Mouse (Mus musculus) heart, embryonic 13.5 days (tissue): ENCODE data around the gene Gal3st2. TPM values are rescaled to one million over a fixed set of nuclear protein-coding genes. Genes with fewer than 3 reads are reported as not detected.
"Not testable (repeated sequence)": the region's sequence is repeated elsewhere in the genome, so short reads cannot be mapped to it uniquely, and the experiment has no call there.

Source experiments
- ATAC-seq: fragments of 200-750 bp; cut with Nextera tagmentation; 2 replicates; pipeline ENCODE4 v1.8.0; 2017; ENCODE audit warnings: moderate TSS enrichment; ENCODE audit not compliant: insufficient number of reproducible peaks, low FRiP score, low TSS enrichment; ENCODE audit errors: extremely low read depth
- H3K27ac ChIP-seq: fragments of 300-500 bp; sonication (generic); replicated peaks from 2 replicates; pipeline ENCODE4 v1.5.1; 2015; ENCODE audit warnings: moderate library complexity, mild to moderate bottlenecking, inconsistent platforms
- H3K27me3 ChIP-seq: fragments of 300-500 bp; sonication (generic); replicated peaks from 2 replicates; pipeline ENCODE4 v1.6.1; 2015; ENCODE audit warnings: mild to moderate bottlenecking, inconsistent platforms
- H3K36me3 ChIP-seq: fragments of 300-500 bp; sonication (generic); 2 replicates; pipeline ENCODE4 v1.6.1; 2015; ENCODE audit warnings: mild to moderate bottlenecking, inconsistent platforms
- H3K4me1 ChIP-seq: fragments of 300-500 bp; sonication (generic); 2 replicates; pipeline ENCODE4 v1.6.1; 2015; ENCODE audit warnings: inconsistent platforms
- H3K4me2 ChIP-seq: fragments of 300-500 bp; sonication (generic); 2 replicates; pipeline ENCODE4 v1.6.1; 2015; ENCODE audit warnings: inconsistent platforms, mild to moderate bottlenecking, moderate library complexity
- H3K4me3 ChIP-seq: fragments of 300-500 bp; sonication (generic); 2 replicates; pipeline ENCODE4 v1.5.1; 2015; ENCODE audit warnings: moderate library complexity, mild to moderate bottlenecking, inconsistent platforms
- H3K9ac ChIP-seq: fragments of 300-500 bp; sonication (generic); 2 replicates; pipeline ENCODE4 v1.6.1; 2015; ENCODE audit warnings: inconsistent platforms, mild to moderate bottlenecking, moderate library complexity
- H3K9me3 ChIP-seq: fragments of 300-500 bp; sonication (generic); 2 replicates; pipeline ENCODE4 v1.6.1; 2016; ENCODE audit warnings: inconsistent platforms
- WGBS: fragments of 180-500 bp; shearing (Covaris S2); methylation state at CpG from one replicate; pipeline ENCODE4 v1.1.7; 2015; ENCODE audit warnings: mixed read lengths; 5-methylcytosine and 5-hydroxymethylcytosine counted together
- polyA plus RNA-seq: library from polyadenylated mRNA; unstranded; fragments of >200 nt; fragmentation: Nextera tagmentation; extraction: Ambion mirVana; gene quantifications from 2 replicates; pipeline ENCODE4 v1.2.1, GENCODE M21; 2015

The Gal3st2 gene
- polyA plus RNA-seq, 1 experiment from 2014 or later, result 0.15 TPM

DNA sequence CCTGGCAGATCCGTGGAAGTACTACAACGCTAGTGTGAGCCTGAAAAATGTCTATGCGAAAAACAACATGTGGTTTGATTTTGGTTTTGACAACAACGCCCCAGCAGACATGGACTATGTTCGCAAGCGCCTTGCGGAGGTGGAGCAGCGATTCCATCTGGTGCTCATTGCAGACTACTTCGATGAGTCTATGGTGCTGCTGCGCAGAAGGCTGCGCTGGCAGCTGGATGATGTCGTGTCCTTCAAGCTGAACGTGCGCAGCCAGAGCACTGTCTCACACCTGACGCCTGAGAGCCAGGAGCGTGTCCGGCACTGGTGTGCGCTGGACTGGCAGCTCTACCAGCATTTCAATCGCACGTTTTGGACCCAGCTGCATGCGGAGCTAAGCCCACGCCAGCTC is 13.3 kb downstream of the Gal3st2 start:
- 85% methylated on average over 14 of the region's 22 CpGs for WGBS
- H3K27ac ChIP-seq, H3K4me2 ChIP-seq, H3K9ac ChIP-seq, H3K9me3 ChIP-seq, H3K4me3 ChIP-seq, ATAC-seq, H3K4me1 ChIP-seq, H3K27me3 ChIP-seq, H3K36me3 ChIP-seq: not testable (repeated sequence)

DNA sequence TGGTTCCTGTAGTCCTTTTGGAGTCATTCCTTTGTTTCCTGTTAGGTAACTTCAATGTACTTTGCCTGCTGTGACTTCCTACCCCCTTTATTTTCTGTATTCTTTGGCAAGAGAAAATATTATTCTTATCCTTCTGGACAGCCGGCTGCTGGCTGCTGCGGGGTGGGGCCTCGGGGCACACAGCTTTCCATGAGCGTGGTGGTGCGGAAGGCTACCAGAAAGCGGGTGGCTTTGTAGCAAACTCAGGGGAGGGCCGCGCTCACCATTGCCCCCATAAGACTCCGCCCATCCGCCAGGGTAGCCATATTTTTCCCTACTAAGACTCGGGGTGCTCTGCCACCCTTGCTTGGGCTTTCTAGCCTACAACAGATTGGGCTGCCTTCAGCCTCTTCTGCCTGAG is 20.7 kb downstream of the Gal3st2 start:
- WGBS, result no CpG with 5 or more reads among the region's 11 CpGs
- H3K36me3 ChIP-seq, H3K4me1 ChIP-seq, H3K4me2 ChIP-seq, H3K9me3 ChIP-seq, H3K9ac ChIP-seq, ATAC-seq, H3K27ac ChIP-seq, H3K4me3 ChIP-seq, H3K27me3 ChIP-seq: not testable (repeated sequence)

DNA sequence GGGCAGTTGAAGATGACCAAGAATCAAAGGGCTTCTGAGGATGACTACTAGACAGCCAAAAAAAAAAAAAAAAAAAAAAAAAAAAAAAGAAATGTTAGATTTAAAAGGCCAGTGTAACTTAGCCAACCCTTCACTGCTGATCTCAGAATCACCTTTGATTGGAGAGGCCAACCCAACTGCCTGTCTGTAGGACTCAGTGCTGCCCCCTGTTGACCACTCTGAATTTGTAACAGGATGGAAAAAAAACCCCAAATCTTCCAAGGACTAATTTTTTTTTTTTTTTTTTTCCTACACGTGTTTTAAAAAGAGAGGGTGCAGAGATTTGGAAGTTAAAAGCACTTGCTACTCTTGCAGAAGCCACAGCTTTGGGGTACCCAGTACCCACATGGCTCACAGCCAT is 29.8 kb downstream of the Gal3st2 start:
- H3K27ac ChIP-seq, H3K4me3 ChIP-seq, H3K27me3 ChIP-seq, H3K9me3 ChIP-seq, H3K36me3 ChIP-seq, H3K9ac ChIP-seq, H3K4me2 ChIP-seq, ATAC-seq, H3K4me1 ChIP-seq: not testable (repeated sequence)
- WGBS, result 25% methylated on average over 1 of the region's 1 CpGs

DNA sequence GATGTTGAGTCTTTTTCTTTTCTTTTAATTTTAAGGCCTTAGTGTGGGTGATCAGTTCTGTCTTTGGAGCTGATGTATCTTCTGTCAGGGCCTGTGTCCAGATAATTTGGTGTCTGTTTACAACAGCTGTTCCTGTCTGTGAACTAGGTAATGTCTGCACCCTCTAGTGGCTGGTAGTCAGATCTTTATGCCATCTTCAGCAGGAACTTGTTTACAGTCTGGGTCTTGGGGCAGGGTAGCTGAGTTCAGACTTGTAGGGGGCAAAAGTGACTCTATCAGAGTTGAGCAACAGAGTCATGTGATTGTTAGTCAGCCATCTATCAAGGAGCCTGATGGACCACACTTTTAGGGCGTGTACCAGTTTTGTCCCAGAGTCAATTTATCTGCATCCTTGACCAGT is 36.3 kb downstream of the Gal3st2 start:
- H3K4me2 ChIP-seq, ATAC-seq, H3K9me3 ChIP-seq, H3K27me3 ChIP-seq, H3K36me3 ChIP-seq, H3K4me3 ChIP-seq, H3K9ac ChIP-seq, H3K4me1 ChIP-seq, H3K27ac ChIP-seq: not testable (repeated sequence)
- WGBS, result no CpG with 5 or more reads among the region's 1 CpGs

DNA sequence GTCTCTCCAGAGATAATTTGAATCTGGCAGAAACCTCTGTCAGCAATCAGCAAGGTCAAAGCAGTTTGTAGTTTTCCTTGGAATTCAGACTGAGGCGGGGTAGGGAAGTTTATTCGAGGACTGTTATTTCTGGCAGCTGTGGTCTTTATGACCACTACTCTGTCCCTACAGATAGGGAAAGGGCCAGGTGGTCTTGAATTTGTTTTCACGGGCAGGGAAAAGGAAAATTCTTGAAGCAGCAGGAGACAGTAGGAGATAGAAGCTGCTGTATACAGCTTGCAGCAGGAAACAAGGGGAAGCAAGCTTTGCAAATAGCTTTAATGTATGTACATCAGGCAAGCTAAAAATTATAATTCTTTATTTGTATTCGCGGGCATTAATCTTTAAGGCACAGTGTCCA is 40.2 kb downstream of the Gal3st2 start:
- not testable (repeated sequence) for H3K9ac ChIP-seq, H3K4me1 ChIP-seq, H3K36me3 ChIP-seq, ATAC-seq, H3K27ac ChIP-seq, H3K9me3 ChIP-seq, H3K4me3 ChIP-seq, H3K4me2 ChIP-seq, H3K27me3 ChIP-seq
- 49% methylated on average over 5 of the region's 5 CpGs for WGBS

DNA sequence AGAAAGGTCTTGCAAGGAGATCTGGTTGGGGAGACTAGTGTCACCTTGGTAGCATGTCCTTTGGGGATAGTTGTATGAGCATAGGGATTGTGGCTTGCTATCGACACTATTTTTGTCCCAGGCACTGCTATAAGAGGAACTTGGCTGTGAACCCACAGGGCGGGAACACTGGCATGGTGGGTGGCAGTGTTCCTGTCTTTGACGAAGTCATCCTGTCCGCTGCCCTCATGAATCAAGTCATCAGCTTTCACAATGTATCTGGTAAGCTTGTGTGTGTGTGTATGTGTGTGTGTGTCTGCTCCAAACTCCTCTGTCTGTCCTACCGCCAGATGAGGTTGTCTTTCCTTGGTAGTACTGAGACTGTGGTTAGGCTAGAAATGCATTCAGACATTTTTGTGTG is 45.6 kb downstream of the Gal3st2 start:
- H3K4me1 ChIP-seq, H3K27me3 ChIP-seq, H3K4me3 ChIP-seq, H3K4me2 ChIP-seq, H3K9me3 ChIP-seq, H3K9ac ChIP-seq, H3K27ac ChIP-seq, ATAC-seq, H3K36me3 ChIP-seq: not testable (repeated sequence)
- 55% methylated on average over 3 of the region's 5 CpGs for WGBS

DNA sequence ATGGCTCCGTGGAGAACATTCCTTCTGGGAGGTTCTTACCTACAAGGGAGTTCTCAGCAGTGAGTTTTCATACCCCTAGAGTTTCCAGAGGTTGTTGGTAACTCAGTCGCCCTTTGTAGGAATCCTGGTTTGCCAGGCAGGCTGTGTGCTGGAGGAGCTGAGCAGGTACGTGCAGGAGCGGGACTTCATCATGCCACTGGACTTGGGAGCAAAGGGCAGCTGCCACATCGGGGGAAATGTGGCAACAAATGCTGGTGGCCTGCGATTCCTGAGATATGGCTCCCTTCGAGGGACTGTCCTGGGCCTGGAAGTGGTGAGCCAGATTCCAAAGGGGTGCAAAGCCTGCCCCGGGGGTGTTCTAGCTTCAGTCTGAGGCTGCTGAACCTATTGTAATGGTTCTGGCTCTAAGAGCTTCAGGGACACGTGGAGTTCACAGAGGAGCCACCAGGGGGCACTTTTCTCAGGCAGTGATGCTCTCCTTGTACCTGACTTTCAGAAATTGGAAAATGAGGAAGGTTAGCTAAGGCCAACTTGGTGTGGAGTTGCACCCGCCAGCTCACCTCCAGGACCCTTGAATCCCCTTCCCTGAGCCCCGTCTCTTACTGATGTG is 48.0 kb downstream of the Gal3st2 start:
- WGBS, result no CpG with 5 or more reads among the region's 11 CpGs
- not testable (repeated sequence) for H3K9ac ChIP-seq, ATAC-seq, H3K27ac ChIP-seq, H3K4me2 ChIP-seq, H3K36me3 ChIP-seq, H3K27me3 ChIP-seq, H3K9me3 ChIP-seq, H3K4me1 ChIP-seq, H3K4me3 ChIP-seq

DNA sequence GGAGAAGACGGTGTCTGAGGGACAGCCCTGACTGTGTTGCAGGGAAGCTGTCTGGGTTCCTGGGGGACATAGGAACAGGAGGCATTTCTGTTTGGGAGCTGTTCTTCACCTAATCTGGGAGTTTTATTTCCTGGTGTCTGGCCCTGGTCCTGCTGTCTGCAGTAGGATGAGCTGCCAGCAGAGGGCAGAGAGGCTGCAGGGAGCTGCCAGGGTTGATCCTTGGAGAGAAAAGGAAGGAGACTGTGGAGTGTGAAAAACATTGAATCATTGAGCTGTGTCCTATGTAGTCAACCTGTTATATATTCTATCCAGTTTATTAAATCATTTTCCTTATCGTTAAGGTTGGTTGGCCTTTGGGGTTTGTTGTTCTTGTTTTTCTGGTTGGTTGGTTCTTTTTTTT is 50.8 kb downstream of the Gal3st2 start:
- WGBS, result no CpG with 5 or more reads among the region's 2 CpGs
- not testable (repeated sequence) for H3K4me2 ChIP-seq, H3K27me3 ChIP-seq, H3K4me1 ChIP-seq, H3K9ac ChIP-seq, H3K4me3 ChIP-seq, ATAC-seq, H3K9me3 ChIP-seq, H3K27ac ChIP-seq, H3K36me3 ChIP-seq

DNA sequence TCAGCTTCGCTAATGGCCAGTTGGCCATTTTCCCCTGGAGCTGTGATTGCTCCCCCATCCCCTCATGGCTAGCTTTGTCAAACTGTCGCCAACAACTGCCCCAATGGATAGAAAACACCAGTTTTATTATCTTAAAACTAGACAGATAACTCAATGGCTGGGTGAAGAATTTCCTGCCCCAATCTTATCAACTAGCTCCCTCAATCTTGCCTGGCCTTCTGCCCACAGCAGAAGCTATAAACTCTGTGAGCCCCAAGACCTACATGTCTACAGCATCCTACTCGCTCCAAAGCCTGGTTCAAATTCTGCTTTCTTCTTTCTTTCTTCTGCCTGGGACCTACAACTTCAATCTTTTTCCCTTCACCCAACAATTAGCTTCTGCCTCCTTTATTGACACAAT is 56.1 kb downstream of the Gal3st2 start:
- WGBS, result 38% methylated on average over 3 of the region's 3 CpGs
- not testable (repeated sequence) for H3K27me3 ChIP-seq, H3K4me3 ChIP-seq, H3K9ac ChIP-seq, H3K4me1 ChIP-seq, H3K36me3 ChIP-seq, H3K9me3 ChIP-seq, H3K4me2 ChIP-seq, H3K27ac ChIP-seq, ATAC-seq

DNA sequence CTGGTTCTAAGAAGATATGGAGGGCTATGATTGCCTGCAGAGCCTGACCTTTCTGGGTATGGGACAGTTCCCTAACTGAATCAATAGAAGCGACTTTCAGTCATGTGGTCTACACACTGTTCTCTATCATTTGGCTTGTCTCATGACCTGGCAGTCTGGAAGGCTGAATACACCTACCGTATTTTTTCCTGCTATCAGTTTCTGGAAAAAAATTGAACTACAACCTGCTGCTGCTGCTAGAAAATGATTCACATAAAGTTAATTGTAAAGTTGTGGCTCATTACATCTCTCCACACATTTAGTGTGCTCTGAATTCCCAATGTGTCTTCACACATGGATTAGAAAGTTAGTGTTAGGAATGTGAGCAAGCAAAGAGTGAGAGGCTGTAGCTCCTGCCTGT is 56.9 kb downstream of the Gal3st2 start, which contains the start of gene Gal3st2b:
TSS of gene Gal3st2b (plus strand) at position 301 of the 400 bp plus-strand sequence.
- not testable (repeated sequence) for H3K27ac ChIP-seq, H3K9ac ChIP-seq, ATAC-seq, H3K4me2 ChIP-seq, H3K36me3 ChIP-seq, H3K9me3 ChIP-seq, H3K27me3 ChIP-seq, H3K4me1 ChIP-seq, H3K4me3 ChIP-seq
- 71% methylated on average over 2 of the region's 2 CpGs for whole genome bisulfite sequencing

DNA sequence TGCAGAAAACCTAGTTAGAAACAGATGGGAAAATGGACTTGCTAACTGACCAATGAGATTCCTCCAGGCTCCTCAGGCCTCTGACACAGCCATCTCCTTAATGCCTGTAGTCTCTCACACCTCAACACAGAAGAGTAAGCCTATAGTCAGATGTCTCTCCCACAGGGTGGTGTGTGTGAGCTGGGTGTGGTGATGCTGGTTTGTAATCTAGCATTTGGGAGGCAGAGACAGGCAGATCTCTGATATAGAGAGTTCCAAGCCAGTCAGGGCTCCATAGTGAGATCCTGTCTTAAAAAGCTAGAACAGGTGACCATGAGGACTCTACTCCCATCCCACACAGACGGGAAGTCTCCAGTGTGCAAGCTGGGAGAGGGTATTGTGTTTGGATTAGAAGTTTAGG is 57.7 kb downstream of the Gal3st2 start:
- not testable (repeated sequence) for H3K4me1 ChIP-seq, H3K27me3 ChIP-seq, H3K9me3 ChIP-seq, H3K9ac ChIP-seq, H3K4me2 ChIP-seq, H3K27ac ChIP-seq, H3K4me3 ChIP-seq, ATAC-seq, H3K36me3 ChIP-seq
- 88% methylated on average over 1 of the region's 1 CpGs for WGBS

DNA sequence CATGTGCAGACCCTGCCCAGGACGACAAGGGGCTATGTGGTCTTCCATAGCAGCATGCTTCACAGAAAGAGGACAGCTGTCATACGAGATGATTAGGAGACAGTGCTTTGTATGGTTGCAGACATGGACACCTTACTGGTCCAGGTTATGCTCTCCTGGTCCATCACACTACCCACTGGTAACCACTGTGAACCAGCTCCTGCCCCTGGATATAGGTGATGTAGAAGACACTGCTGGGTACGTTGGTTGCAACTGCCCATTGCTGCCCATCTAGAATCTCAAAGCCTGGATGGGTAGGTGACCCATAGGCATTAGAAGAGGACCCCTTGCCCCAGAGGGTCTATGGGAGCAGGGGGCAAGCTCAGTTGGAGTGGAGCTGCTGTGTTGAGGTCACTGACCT is 58.2 kb downstream of the Gal3st2 start:
- not testable (repeated sequence) for H3K4me1 ChIP-seq, ATAC-seq

More for the DNA sequence above, 58.2 kb downstream of the Gal3st2 start:
- not testable (repeated sequence) for H3K36me3 ChIP-seq, H3K9me3 ChIP-seq, H3K4me3 ChIP-seq, H3K27me3 ChIP-seq, H3K27ac ChIP-seq, H3K4me2 ChIP-seq, H3K9ac ChIP-seq
- WGBS, result 67% methylated on average over 3 of the region's 3 CpGs
